Mouse (Mus musculus): ENCODE measurements at regions not wholly inside any gene's neighbourhood (a gene's known extent, or its start where the extent isn't known, plus 50 kb on each side); places are given as distances from the start of the nearest gene placed in this dataset.

DNA sequence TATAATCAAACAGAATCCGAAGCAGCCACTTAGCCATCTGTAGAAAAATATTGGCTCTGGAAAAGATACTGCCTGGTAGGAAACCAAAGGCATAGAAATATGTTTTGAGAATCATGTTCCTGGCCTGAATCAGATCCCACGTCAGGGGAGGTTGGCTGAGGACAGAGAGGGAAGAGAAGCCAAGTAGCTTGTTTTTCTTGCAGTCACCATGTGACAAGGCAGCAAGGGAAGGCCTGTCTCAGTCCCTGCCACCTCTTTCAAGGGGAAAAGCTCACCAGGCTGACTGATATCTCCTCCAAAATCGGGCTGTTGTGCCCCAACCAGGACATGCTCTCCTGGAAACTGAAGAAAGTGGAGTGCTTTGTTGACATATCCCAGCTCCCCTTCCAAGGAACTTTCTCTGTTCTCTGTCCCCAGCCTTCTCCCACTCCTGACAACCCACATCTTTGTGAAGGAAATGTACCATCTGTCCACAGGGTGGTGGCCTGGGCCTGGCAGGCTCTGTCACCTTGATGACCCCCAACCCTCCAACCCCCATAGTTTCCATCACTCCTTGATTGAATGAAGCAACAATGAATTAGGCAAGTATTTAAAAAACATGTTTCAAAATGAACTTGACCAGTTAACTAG is 104.3 kb upstream of the Foxn2 start:
- H3K4me3 ChIP-seq (ENCODE audit: low read depth, low read length): no peak overlapping the region
- DNase-seq (ENCODE audit: low spot score) (no peak), ATAC-seq (ENCODE audit: low read depth) (no peak)
- no peak overlapping the region for H3K27ac ChIP-seq (replicated peaks; ENCODE audit: low read depth, low read length)
- no peak overlapping the region for H3K4me2 ChIP-seq (ENCODE audit: low read depth, low read length)
- H3K9ac ChIP-seq (ENCODE audit: low read depth, low read length): no peak overlapping the region
- WGBS: 51% methylated on average over 3 of the region's 3 CpGs
- no peaks in the 10 kb centered on the region for H3K27me3 ChIP-seq (replicated peaks; ENCODE audit: control insufficient read depth, insufficient read depth, low read length)
- H3K36me3 ChIP-seq (ENCODE audit: control insufficient read depth, insufficient read depth, low read length): no peaks in the 10 kb centered on the region
- H3K4me1 ChIP-seq (ENCODE audit: control insufficient read depth, insufficient read depth, low read length): no peaks in the 10 kb centered on the region
- no peaks in the 10 kb centered on the region for H3K9me3 ChIP-seq (ENCODE audit: control insufficient read depth, low read length)

DNA sequence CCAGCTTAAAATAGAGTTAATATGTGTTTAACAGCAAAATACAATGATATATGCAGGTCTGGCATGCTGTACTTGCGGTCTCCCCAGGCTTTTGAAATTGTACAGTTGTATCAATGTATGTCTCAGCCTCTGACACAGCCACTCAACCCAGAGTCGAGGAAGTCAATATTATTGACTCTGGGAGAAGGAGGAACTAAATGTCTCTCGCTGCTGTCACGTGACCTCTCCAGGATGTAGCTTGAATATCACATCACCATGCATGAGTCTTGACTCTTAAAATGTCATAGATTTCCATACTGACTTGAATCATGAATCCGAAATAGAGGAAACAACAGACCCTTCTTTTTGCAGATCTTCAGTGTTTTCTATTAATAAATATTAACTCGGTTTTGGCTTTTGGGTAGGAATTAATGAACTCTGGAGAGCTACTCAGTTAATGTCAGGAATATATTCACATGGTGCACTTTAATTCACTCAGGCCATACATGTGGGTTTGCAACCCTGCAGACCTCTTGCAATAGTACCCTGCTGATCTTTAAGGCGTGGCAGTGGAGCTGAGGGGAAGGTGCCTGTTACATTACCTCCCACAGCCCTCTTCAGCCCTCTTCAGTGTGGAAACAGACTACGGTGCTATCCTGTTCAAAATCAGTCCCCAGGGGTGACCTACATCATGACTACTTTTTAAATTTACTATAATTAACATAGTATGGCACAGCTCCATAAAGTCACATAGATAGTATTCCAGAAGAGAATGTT is 102.7 kb upstream of the Foxn2 start:
- Histone ChIP-seq H3K4me1 (ENCODE audit: control insufficient read depth, insufficient read depth, low read length) (no peaks in the 10 kb centered on the region), H3K36me3 (ENCODE audit: control insufficient read depth, insufficient read depth, low read length) (no peaks in the 10 kb centered on the region), H3K9me3 (ENCODE audit: control insufficient read depth, low read length) (no peaks in the 10 kb centered on the region), H3K4me2 (ENCODE audit: low read depth, low read length) (no peak overlapping the region), H3K27me3 (replicated peaks; ENCODE audit: control insufficient read depth, insufficient read depth, low read length) (no peaks in the 10 kb centered on the region), H3K4me3 (ENCODE audit: low read depth, low read length) (no peak overlapping the region), H3K9ac (ENCODE audit: low read depth, low read length) (no peak overlapping the region), H3K27ac (replicated peaks; ENCODE audit: low read depth, low read length) (no peak overlapping the region)
- 74% methylated on average over 8 of the region's 8 CpGs for WGBS
- ATAC-seq (ENCODE audit: low read depth) (no peak), DNase-seq (ENCODE audit: low spot score) (no peak)

DNA sequence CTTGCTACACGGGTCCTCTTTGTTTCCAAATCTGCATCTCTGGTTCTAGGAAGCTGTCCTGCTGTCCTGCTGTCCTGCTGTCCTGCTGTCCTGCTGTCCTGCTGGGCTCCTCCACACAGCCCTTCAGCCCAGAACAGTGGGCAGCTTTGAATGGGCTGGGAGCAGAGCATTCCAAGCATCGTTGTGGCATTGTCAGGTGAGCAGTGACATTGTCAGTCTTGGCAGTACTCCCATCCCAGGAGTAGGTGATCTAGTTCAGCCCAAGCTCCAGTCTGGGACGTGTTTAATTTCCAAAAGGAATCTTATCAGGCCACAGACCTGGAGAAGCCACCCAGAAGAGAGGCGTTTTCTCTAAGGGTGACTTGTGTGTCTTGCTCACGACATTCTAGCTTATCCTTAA is 99.4 kb upstream of the Foxn2 start:
- Histone ChIP-seq H3K4me3 (ENCODE audit: low read depth, low read length) (no peak overlapping the region), H3K9me3 (ENCODE audit: control insufficient read depth, low read length) (no peaks in the 10 kb centered on the region), H3K4me1 (ENCODE audit: control insufficient read depth, insufficient read depth, low read length) (no peaks in the 10 kb centered on the region), H3K27me3 (replicated peaks; ENCODE audit: control insufficient read depth, insufficient read depth, low read length) (no peaks in the 10 kb centered on the region), H3K36me3 (ENCODE audit: control insufficient read depth, insufficient read depth, low read length) (no peaks in the 10 kb centered on the region), H3K9ac (ENCODE audit: low read depth, low read length) (no peak overlapping the region), H3K27ac (replicated peaks; ENCODE audit: low read depth, low read length) (no peak overlapping the region), H3K4me2 (ENCODE audit: low read depth, low read length) (no peak overlapping the region)
- ATAC-seq (ENCODE audit: low read depth) (no peak), DNase-seq (ENCODE audit: low spot score) (no peak)
- 43% methylated on average over 5 of the region's 5 CpGs for WGBS

DNA sequence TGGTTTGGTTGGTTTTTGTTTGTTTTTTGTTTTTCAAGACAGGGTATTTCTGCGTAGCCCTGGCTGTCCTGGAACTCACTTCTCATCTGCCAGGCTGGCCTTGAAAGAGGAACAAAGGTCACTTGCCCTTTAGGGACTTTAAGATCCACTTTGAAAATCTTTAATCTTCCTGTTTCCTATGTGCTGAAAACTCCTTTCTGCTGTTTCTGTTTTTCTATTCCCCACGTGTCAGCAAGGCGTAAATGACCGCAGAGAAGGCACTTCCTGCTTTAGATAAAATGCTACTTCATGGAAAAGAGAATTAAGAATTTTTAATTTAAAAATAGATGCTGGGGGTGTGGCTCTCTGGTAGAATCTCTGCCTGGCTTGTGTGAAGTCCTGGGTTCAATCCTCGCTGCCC is 98.9 kb upstream of the Foxn2 start:
- Histone ChIP-seq H3K9ac (ENCODE audit: low read depth, low read length) (no peak overlapping the region), H3K27me3 (replicated peaks; ENCODE audit: control insufficient read depth, insufficient read depth, low read length) (no peaks in the 10 kb centered on the region), H3K36me3 (ENCODE audit: control insufficient read depth, insufficient read depth, low read length) (no peaks in the 10 kb centered on the region), H3K9me3 (ENCODE audit: control insufficient read depth, low read length) (no peaks in the 10 kb centered on the region), H3K4me3 (ENCODE audit: low read depth, low read length) (no peak overlapping the region), H3K4me1 (ENCODE audit: control insufficient read depth, insufficient read depth, low read length) (no peaks in the 10 kb centered on the region), H3K27ac (replicated peaks; ENCODE audit: low read depth, low read length) (no peak overlapping the region), H3K4me2 (ENCODE audit: low read depth, low read length) (no peak overlapping the region)
- ATAC-seq (ENCODE audit: low read depth) (no peak), DNase-seq (ENCODE audit: low spot score) (no peak)
- WGBS: 54% methylated on average over 5 of the region's 5 CpGs

DNA sequence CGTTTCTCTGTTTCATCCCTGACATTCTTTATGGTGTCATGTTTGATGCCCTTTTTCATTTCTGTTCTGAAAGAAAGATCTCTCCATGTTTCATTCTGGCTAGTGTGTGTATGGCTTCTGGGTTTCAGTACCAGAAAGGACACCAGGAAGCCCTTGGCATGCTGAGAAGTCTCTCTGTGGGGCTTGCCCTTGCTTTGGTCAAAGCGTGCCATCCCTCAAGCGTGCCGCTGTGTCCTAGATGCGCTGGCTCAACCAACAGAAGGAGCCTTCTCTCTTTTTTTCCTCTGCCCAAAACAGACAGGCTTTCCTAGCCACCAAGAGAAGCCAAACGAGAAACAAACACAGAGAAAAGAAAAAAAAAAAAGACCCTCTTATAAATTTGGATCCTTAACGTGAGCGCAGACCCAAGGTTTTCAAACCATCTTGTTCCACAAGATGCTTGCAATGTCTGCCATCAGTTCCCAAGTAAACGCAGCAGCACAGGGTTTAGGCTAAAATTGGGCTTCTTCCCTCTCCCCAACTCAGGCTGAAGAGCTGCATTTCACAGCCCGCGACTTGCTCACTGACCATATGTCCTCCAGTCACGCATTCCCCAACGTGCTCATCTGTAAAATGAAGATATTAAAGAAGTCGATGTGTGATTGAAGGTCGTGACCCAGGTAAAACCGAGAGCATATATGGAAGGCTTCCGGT is 97.3 kb upstream of the Foxn2 start:
- no peak overlapping the region for H3K4me2 ChIP-seq (ENCODE audit: low read depth, low read length)
- H3K4me3 ChIP-seq (ENCODE audit: low read depth, low read length): no peak overlapping the region
- no peaks in the 10 kb centered on the region for H3K4me1 ChIP-seq (ENCODE audit: control insufficient read depth, insufficient read depth, low read length)
- no peak overlapping the region for H3K27ac ChIP-seq (replicated peaks; ENCODE audit: low read depth, low read length)
- no peaks in the 10 kb centered on the region for H3K36me3 ChIP-seq (ENCODE audit: control insufficient read depth, insufficient read depth, low read length)
- ATAC-seq (ENCODE audit: low read depth) (no peak), DNase-seq (ENCODE audit: low spot score) (no peak)
- H3K9ac ChIP-seq (ENCODE audit: low read depth, low read length): no peak overlapping the region
- no peaks in the 10 kb centered on the region for H3K9me3 ChIP-seq (ENCODE audit: control insufficient read depth, low read length)
- H3K27me3 ChIP-seq (replicated peaks; ENCODE audit: control insufficient read depth, insufficient read depth, low read length): no peaks in the 10 kb centered on the region
- WGBS: 81% methylated on average over 17 of the region's 17 CpGs

DNA sequence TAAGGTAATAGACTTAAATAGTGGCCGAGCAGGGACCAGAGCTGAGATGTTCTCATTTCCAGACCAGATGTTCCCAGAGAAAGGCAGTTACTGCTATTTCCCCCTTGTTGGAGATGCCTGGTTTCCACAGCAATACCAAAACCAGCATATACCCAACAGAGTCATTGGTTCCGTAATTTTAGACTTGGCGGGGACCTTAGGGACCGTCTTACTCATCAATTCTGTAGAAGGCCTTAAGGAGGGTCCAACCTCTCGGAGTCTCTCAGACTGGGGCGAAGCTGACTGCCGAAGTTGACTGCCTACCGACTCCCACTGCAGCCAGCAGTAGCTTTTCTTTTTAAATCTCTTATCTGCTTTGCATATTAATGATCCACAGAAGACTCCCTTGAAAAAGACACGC is 95.1 kb upstream of the Foxn2 start:
- H3K4me2 ChIP-seq (ENCODE audit: low read depth, low read length): no peak overlapping the region
- no peak for DNase-seq (ENCODE audit: low spot score)
- no peaks in the 10 kb centered on the region for H3K36me3 ChIP-seq (ENCODE audit: control insufficient read depth, insufficient read depth, low read length)
- no peaks in the 10 kb centered on the region for H3K9me3 ChIP-seq (ENCODE audit: control insufficient read depth, low read length)
- H3K27me3 ChIP-seq (replicated peaks; ENCODE audit: control insufficient read depth, insufficient read depth, low read length): no peaks in the 10 kb centered on the region
- no peak overlapping the region for H3K4me3 ChIP-seq (ENCODE audit: low read depth, low read length)
- H3K27ac ChIP-seq (replicated peaks; ENCODE audit: low read depth, low read length): no peak overlapping the region
- ATAC-seq (ENCODE audit: low read depth): no peak
- WGBS: 87% methylated on average over 9 of the region's 9 CpGs
- H3K9ac ChIP-seq (ENCODE audit: low read depth, low read length): no peak overlapping the region
- no peaks in the 10 kb centered on the region for H3K4me1 ChIP-seq (ENCODE audit: control insufficient read depth, insufficient read depth, low read length)

DNA sequence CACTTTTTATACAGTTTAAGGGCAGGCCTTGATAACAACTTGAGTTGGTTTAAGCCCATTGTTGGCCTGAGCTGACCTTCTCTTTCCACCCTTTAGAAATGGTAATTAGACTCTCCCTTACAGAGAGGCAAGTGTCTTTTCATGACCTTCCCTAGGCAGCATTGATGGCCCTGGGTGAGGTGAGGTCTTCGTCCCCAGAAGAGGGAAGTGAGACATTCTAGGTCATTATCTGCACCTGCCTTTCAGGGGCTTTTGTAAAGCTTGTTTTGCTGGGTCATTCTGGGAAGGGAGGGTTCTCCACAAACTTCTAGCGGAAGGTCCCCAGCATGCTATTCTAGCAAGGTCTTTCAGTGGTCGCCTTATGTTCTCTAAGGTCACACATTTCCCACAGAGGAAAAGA is 93.6 kb upstream of the Foxn2 start:
- 77% methylated on average over 3 of the region's 3 CpGs for WGBS

DNA sequence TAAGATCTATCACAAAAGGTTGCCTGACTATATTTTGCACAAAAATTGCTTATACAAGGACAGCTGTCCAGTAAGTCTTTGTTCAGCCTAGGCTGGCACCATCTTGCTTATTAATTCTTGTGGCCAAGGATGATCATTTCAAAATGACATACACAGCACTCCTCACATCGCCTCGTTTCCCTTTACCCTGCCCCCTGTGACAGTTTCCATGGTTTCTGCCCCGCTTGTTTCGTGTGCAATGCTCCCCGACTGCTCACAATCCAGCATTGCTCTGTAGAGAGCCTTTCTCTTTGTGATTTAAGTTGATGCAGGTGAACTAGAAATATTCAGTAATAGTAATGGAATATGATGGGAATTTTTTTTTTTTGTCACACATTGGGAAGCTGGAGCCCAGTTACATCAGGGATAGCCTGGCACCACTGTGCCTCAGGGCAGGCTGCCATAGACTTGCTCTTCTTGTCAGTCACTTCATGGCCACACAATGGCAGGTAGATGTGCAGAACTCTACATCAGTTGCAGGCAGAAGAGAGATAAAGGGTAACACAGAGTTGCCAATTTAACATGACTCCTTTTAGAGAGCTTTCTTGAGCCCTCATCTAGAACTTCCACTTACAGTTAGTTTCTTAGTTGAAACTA is 90.6 kb upstream of the Foxn2 start:
- ATAC-seq (ENCODE audit: low read depth) (no peak), DNase-seq (ENCODE audit: low spot score) (no peak)
- Histone ChIP-seq H3K27ac (replicated peaks; ENCODE audit: low read depth, low read length) (no peak overlapping the region), H3K4me2 (ENCODE audit: low read depth, low read length) (no peak overlapping the region), H3K27me3 (replicated peaks; ENCODE audit: control insufficient read depth, insufficient read depth, low read length) (no peaks in the 10 kb centered on the region), H3K4me3 (ENCODE audit: low read depth, low read length) (no peak overlapping the region), H3K9ac (ENCODE audit: low read depth, low read length) (no peak overlapping the region), H3K36me3 (ENCODE audit: control insufficient read depth, insufficient read depth, low read length) (no peaks in the 10 kb centered on the region), H3K4me1 (ENCODE audit: control insufficient read depth, insufficient read depth, low read length) (no peaks in the 10 kb centered on the region), H3K9me3 (ENCODE audit: control insufficient read depth, low read length) (no peaks in the 10 kb centered on the region)
- 84% methylated on average over 5 of the region's 5 CpGs for WGBS

More for the DNA sequence above, 93.6 kb upstream of the Foxn2 start:
- H3K4me3 ChIP-seq (ENCODE audit: low read depth, low read length): no peak overlapping the region
- H3K4me2 ChIP-seq (ENCODE audit: low read depth, low read length): no peak overlapping the region
- H3K27ac ChIP-seq (replicated peaks; ENCODE audit: low read depth, low read length): no peak overlapping the region
- H3K4me1 ChIP-seq (ENCODE audit: control insufficient read depth, insufficient read depth, low read length): no peaks in the 10 kb centered on the region
- H3K27me3 ChIP-seq (replicated peaks; ENCODE audit: control insufficient read depth, insufficient read depth, low read length): no peaks in the 10 kb centered on the region
- H3K36me3 ChIP-seq (ENCODE audit: control insufficient read depth, insufficient read depth, low read length): no peaks in the 10 kb centered on the region
- no peak overlapping the region for H3K9ac ChIP-seq (ENCODE audit: low read depth, low read length)
- ATAC-seq (ENCODE audit: low read depth) (no peak), DNase-seq (ENCODE audit: low spot score) (no peak)
- no peaks in the 10 kb centered on the region for H3K9me3 ChIP-seq (ENCODE audit: control insufficient read depth, low read length)
